Mouse (Mus musculus) heart, embryonic 13.5 days (tissue): Measurements from ENCODE around the gene Rpn1. TPM values are rescaled to one million over a fixed set of nuclear protein-coding genes. Genes with fewer than 3 reads are reported as not detected.
A peak's percentile ranks its signal among the peaks of the same experiment; 100 is the strongest.
"Not testable (repeated sequence)": the region's sequence is repeated elsewhere in the genome, so short reads cannot be mapped to it uniquely, and the experiment has no call there.

Experiments
- ATAC-seq: fragments of 200-750 bp; cut with Nextera tagmentation; 2 replicates; pipeline ENCODE4 v1.8.0; 2017; ENCODE audit warnings: moderate TSS enrichment; ENCODE audit not compliant: insufficient number of reproducible peaks, low FRiP score, low TSS enrichment; ENCODE audit errors: extremely low read depth
- H3K27ac ChIP-seq: fragments of 300-500 bp; sonication (generic); replicated peaks from 2 replicates; pipeline ENCODE4 v1.5.1; 2015; ENCODE audit warnings: moderate library complexity, mild to moderate bottlenecking, inconsistent platforms
- H3K27me3 ChIP-seq: fragments of 300-500 bp; sonication (generic); replicated peaks from 2 replicates; pipeline ENCODE4 v1.6.1; 2015; ENCODE audit warnings: mild to moderate bottlenecking, inconsistent platforms
- H3K36me3 ChIP-seq: fragments of 300-500 bp; sonication (generic); 2 replicates; pipeline ENCODE4 v1.6.1; 2015; ENCODE audit warnings: mild to moderate bottlenecking, inconsistent platforms
- H3K4me1 ChIP-seq: fragments of 300-500 bp; sonication (generic); 2 replicates; pipeline ENCODE4 v1.6.1; 2015; ENCODE audit warnings: inconsistent platforms
- H3K4me2 ChIP-seq: fragments of 300-500 bp; sonication (generic); 2 replicates; pipeline ENCODE4 v1.6.1; 2015; ENCODE audit warnings: inconsistent platforms, mild to moderate bottlenecking, moderate library complexity
- H3K4me3 ChIP-seq: fragments of 300-500 bp; sonication (generic); 2 replicates; pipeline ENCODE4 v1.5.1; 2015; ENCODE audit warnings: moderate library complexity, mild to moderate bottlenecking, inconsistent platforms
- H3K9ac ChIP-seq: fragments of 300-500 bp; sonication (generic); 2 replicates; pipeline ENCODE4 v1.6.1; 2015; ENCODE audit warnings: inconsistent platforms, mild to moderate bottlenecking, moderate library complexity
- H3K9me3 ChIP-seq: fragments of 300-500 bp; sonication (generic); 2 replicates; pipeline ENCODE4 v1.6.1; 2016; ENCODE audit warnings: inconsistent platforms
- WGBS: fragments of 180-500 bp; shearing (Covaris S2); methylation state at CpG from one replicate; pipeline ENCODE4 v1.1.7; 2015; ENCODE audit warnings: mixed read lengths; 5-methylcytosine and 5-hydroxymethylcytosine counted together
- polyA plus RNA-seq: library from polyadenylated mRNA; unstranded; fragments of >200 nt; fragmentation: Nextera tagmentation; extraction: Ambion mirVana; gene quantifications from 2 replicates; pipeline ENCODE4 v1.2.1, GENCODE M21; 2015

The Rpn1 gene
- polyA plus RNA-seq, 1 experiment from 2014 or later = 207 TPM

DNA sequence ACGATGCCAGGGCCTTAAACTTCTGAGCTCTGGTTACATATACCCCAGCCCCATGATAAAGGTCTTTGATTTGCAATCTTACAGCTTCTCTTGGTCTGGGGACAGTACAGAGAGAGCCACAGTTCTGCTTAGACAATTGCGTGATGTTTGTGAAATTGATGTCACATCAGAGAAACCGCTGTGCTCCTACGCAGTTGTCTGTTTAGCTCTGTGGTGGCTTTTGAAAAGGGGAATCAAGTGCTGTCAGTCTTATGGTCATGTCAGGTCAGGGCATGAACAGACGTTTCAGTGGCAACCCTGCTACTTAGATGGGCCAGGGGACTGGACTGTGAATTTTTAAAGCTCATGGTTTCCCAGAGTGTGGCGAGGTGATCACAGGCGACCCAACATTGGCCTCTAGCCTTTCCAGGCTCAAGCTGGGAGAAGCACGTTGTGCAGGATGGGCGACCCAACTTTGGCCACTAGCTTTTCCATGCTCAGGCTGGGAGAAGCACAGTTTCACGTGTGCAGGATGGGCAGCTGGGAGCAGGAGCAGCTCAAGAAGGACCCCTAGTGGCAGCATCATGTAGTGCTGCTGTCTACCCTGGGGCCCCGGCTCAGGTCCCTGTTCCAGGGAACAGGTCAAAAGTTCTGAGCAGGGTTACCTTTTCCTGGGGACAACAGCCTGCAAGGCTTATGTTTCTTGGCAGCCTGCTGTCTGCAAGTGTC is 39.0 kb downstream of the Rpn1 start:
- Histone ChIP-seq H3K27ac (no peak overlapping the region), H3K36me3 (no peaks in the 10 kb centered on the region), H3K4me2 (peak overlapping the region; percentile 61), H3K4me3 (0 out of 2 replicates have a peak overlapping the region, but pooled peaks have one; percentile 16), H3K27me3 (peaks cover 53% of the 10 kb centered on the region), H3K9ac (peak overlapping the region; percentile 58), H3K4me1 (peaks cover 12% of the 10 kb centered on the region), H3K9me3 (no peaks in the 10 kb centered on the region)
- no peak for ATAC-seq
- WGBS = 43% methylated on average over 11 of the region's 11 CpGs

DNA sequence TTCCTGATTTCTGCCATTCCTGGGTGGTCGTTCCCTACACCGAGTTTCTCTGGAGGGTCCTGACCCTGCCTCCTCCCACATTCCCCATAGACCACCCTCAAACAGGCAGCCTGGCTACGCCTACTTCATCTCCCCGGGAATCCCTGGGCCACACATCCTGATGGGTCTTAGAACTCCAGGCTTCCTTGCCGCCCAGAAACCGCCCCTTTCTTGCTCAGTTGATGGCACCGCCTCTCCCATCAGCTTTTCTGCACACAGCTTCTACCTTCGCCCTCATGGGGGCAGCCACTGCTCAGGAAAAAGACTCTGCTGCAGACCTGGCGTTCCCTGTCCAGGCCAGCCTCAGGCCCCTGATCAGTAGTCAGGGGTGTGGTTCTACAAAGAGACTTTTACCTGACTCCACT is 39.6 kb downstream of the Rpn1 start:
- H3K9ac ChIP-seq = peak overlapping the region; percentile 58
- peak overlapping the region; percentile 16; the same call in 1 of the 2 replicates for H3K4me3 ChIP-seq
- WGBS = 1% methylated on average over 9 of the region's 9 CpGs

DNA sequence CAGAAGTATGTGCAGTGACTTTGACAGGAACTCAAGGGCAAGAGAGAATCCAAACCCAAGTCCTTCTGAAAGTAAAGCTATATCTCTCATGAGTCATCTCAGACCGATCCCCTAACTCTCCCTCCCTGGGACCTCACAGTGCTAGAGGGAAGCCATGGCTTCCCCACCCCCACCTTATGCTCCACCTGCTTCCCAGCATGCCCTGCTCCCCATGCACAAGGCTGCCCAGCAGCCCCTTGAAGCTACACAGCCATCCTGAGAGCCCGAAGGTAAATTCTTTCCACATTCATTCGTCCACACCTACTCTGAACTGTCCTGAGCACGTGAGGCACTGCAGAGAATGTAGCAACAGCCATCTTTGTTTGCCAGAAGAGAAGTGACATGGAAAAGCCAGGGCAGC is 40.3 kb downstream of the Rpn1 start:
- 62% methylated on average over 4 of the region's 4 CpGs for WGBS
- ATAC-seq = no peak

More for the DNA sequence above, 39.6 kb downstream of the Rpn1 start:
- Histone ChIP-seq H3K9me3 (no peaks in the 10 kb centered on the region), H3K36me3 (no peaks in the 10 kb centered on the region), H3K27ac (no peak overlapping the region), H3K27me3 (peaks cover 55% of the 10 kb centered on the region), H3K4me1 (peaks cover 12% of the 10 kb centered on the region), H3K4me2 (peak overlapping the region; percentile 61)
- ATAC-seq = no peak; the same call in 1 of the 2 replicates

DNA sequence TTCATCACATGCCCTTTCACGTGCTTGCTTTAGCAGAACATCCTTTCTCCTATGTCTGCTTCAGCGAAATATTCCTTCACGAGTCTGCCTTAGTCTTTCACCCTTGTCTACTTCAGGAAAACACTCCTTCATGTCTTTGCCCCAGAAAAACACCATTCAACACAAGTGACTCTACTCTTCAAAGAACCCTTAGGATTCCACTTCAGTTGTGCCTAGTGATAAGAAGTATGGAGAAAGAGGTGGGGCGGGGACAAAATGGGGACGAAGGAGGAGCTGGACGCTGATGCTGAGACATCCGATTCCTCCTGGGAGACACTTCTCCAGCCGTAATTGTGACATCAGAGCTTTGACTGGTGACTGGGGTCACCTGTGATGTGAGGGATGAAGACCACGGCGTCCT is 41.5 kb downstream of the Rpn1 start:
- not testable (repeated sequence) for H3K9ac ChIP-seq
- peaks cover 72% of the 10 kb centered on the region for H3K27me3 ChIP-seq

More for the DNA sequence above, 40.3 kb downstream of the Rpn1 start:
- peaks cover 62% of the 10 kb centered on the region for H3K27me3 ChIP-seq
- no peaks in the 10 kb centered on the region for H3K9me3 ChIP-seq
- no peak overlapping the region for H3K27ac ChIP-seq
- H3K4me2 ChIP-seq = no peak overlapping the region
- no peak overlapping the region for H3K9ac ChIP-seq
- H3K4me1 ChIP-seq = peaks cover 12% of the 10 kb centered on the region
- H3K4me3 ChIP-seq = no peak overlapping the region
- no peaks in the 10 kb centered on the region for H3K36me3 ChIP-seq

DNA sequence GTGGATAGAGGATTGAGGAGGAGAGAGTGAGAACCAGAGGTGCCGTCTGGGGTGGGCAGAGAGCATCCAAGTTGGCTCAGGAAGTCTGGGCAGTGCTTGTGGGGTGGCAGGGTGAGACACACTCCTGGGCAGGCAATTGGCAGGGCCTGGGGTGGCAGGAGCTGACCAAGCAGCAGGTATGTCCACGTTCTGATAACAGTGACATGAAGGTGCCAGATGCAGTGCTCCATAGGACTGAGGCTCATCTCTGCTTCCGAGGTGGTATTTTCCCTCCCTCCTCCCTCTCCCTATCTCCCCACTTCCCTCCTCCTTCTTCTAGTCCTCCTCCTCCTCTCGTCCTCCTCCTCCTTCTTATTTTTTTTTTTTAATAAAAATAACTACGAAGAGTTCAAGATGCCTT is 47.2 kb downstream of the Rpn1 start:
- 0 out of 2 replicates have a peak overlapping the region, but pooled peaks have one; percentile 15 for H3K9ac ChIP-seq
- H3K36me3 ChIP-seq = no peaks in the 10 kb centered on the region
- H3K4me3 ChIP-seq = peak overlapping the region; percentile 19; the same call in 1 of the 2 replicates
- H3K4me2 ChIP-seq = peak overlapping the region; percentile 59
- H3K9me3 ChIP-seq = no peaks in the 10 kb centered on the region
- no peak overlapping the region for H3K27ac ChIP-seq
- H3K4me1 ChIP-seq = peaks cover 37% of the 10 kb centered on the region
- no peak for ATAC-seq
- 17% methylated on average over 5 of the region's 5 CpGs for WGBS
- H3K27me3 ChIP-seq = peaks cover 85% of the 10 kb centered on the region

More for the DNA sequence above, 41.5 kb downstream of the Rpn1 start:
- not testable (repeated sequence) for H3K9me3 ChIP-seq, H3K4me2 ChIP-seq, H3K27ac ChIP-seq, H3K4me3 ChIP-seq, H3K36me3 ChIP-seq, ATAC-seq
- H3K4me1 ChIP-seq = peaks cover 12% of the 10 kb centered on the region
- WGBS = 82% methylated on average over 10 of the region's 10 CpGs

DNA sequence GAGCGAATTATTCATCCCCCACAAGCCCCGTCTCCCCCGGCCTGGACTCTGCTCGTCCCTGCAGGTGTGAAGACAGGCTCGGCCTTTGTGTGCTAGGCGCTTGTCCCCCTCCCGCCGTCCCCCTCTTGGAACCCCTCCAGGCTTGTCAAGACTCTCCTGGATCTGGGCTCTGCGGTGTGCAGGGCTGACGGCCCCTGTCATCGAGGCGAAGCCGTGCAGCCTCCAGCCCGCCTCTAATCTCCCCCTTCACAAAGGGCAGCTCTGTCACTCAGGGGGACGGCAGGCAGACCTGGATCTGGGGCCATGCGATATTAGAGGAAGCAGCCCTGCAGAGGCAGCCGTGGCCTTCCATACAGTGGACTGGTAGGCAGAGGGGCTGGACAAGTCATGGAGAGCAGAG is 47.8 kb downstream of the Rpn1 start:
- 4% methylated on average over 17 of the region's 17 CpGs for WGBS
- peaks cover 85% of the 10 kb centered on the region for H3K27me3 ChIP-seq
- H3K4me3 ChIP-seq = peak overlapping the region; percentile 19; the same call in 1 of the 2 replicates
- H3K27ac ChIP-seq = no peak overlapping the region; the same call in 1 of the 2 replicates
- H3K36me3 ChIP-seq = no peaks in the 10 kb centered on the region
- H3K9ac ChIP-seq = peak overlapping the region; percentile 15; the same call in 1 of the 2 replicates
- H3K9me3 ChIP-seq = no peaks in the 10 kb centered on the region
- H3K4me2 ChIP-seq = peak overlapping the region; percentile 59
- peaks cover 41% of the 10 kb centered on the region for H3K4me1 ChIP-seq
- peak; percentile 67 for ATAC-seq

DNA sequence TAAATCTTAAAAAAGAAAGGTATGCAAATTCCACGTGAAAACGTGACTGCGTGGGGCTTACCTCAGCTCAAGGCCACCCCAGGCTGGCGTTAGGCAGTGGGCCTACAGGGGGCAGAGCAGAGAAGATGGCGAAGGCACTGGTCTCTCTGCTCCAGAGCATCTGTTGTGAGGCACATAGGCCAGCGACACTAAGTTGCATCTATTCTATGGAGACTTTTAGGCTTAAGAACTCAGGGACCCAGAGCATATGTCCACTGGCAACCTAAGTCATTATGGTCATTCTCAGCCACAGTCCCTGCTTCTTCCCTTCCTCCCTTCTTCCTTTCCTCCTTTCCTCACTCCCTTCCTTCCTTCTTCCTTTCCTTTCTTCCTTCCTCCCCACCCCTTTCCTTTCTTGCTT is 48.8 kb downstream of the Rpn1 start:
- Histone ChIP-seq H3K27ac (no peak overlapping the region), H3K36me3 (no peaks in the 10 kb centered on the region), H3K4me3 (no peak overlapping the region), H3K27me3 (peaks cover 86% of the 10 kb centered on the region), H3K4me2 (no peak overlapping the region), H3K4me1 (peaks cover 41% of the 10 kb centered on the region), H3K9me3 (no peaks in the 10 kb centered on the region), H3K9ac (no peak overlapping the region)
- WGBS = 78% methylated on average over 6 of the region's 6 CpGs
- no peak for ATAC-seq

DNA sequence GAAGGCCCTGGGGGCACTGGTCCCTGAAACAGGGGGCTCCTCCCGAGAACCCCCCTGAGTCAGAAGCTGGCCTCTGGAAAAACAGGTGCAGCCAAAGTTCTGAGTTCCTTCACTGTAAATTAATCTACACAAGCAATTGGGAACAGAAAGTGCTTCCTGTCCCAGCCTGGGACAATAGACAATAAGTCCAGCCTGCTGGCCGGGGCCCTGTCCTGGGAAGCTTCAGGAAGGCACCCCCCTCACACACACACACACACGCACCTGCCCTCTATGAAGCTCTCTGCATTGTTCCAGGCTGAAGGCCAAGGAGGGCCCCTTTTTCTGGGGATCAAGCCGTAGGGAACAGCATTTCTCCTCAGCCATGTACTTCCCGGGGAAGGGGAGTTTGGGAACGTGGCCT is 49.6 kb downstream of the Rpn1 start:
- 0 out of 2 replicates have a peak overlapping the region, but pooled peaks have one; percentile 24 for H3K27ac ChIP-seq
- WGBS = 51% methylated on average over 6 of the region's 6 CpGs
- ATAC-seq = no peak; the same call in 1 of the 2 replicates

DNA sequence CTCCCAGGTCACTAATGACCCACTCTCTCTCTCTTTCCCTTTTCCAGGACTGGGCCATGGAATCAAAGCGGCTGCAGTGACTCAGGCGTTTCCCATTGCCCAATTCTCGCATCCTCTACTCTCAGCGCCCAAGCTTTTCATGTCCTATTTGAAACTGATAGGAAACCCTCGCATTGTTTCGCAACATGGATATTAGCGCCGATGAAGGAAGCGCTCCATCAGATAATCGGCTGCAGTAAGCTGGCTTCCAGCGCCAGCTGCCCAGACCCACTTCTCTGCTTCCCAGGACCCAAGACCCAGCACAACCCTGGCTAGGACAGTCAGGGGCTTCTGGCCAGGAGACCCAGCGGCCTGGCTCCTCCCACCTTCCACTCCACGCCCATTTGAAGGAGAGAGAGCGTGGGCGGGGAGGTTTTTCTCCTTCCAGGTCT is 51.9 kb downstream of the Rpn1 start:
- Histone ChIP-seq H3K36me3 (no peaks in the 10 kb centered on the region), H3K27ac (no peak overlapping the region), H3K27me3 (peaks cover 66% of the 10 kb centered on the region), H3K4me2 (peak overlapping the region; percentile 67), H3K9me3 (no peaks in the 10 kb centered on the region), H3K4me1 (peaks cover 56% of the 10 kb centered on the region), H3K9ac (peak overlapping the region; percentile 64), H3K4me3 (peak overlapping the region; percentile 39)
- 22% methylated on average over 15 of the region's 15 CpGs for WGBS
- ATAC-seq = no peak

More for the DNA sequence above, 49.6 kb downstream of the Rpn1 start:
- no peak overlapping the region for H3K4me3 ChIP-seq
- no peaks in the 10 kb centered on the region for H3K9me3 ChIP-seq
- H3K9ac ChIP-seq = no peak overlapping the region
- peaks cover 41% of the 10 kb centered on the region for H3K4me1 ChIP-seq
- no peak overlapping the region for H3K4me2 ChIP-seq
- no peaks in the 10 kb centered on the region for H3K36me3 ChIP-seq
- H3K27me3 ChIP-seq = peaks cover 85% of the 10 kb centered on the region

DNA sequence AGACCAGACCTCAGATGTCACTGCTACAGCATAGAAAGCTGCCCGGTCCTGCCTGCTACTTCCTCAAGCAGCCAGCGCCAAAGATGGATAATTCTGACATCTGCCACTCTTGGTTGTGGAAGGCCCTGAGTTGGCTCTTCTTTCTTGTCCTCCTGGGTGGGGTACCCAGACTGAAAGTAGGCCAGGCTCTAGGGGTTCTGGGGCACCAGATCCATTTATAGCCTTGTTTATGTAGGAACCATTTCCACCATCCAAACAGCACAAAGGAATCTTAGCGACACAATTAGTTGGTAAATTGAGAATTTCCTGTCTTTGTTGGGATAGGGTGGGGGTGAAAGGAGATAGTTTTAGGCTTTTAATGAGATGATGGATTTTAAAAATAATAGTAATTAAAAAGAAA is 54.2 kb downstream of the Rpn1 start:
- no peaks in the 10 kb centered on the region for H3K36me3 ChIP-seq
- no peak overlapping the region for H3K27ac ChIP-seq
- no peak for ATAC-seq
- no peak overlapping the region for H3K4me2 ChIP-seq
- H3K9me3 ChIP-seq = peaks cover 5% of the 10 kb centered on the region; the same call in 1 of the 2 replicates
- H3K9ac ChIP-seq = no peak overlapping the region
- H3K27me3 ChIP-seq = peaks cover 55% of the 10 kb centered on the region
- H3K4me3 ChIP-seq = no peak overlapping the region
- H3K4me1 ChIP-seq = peaks cover 33% of the 10 kb centered on the region
- WGBS = 66% methylated on average over 3 of the region's 3 CpGs

DNA sequence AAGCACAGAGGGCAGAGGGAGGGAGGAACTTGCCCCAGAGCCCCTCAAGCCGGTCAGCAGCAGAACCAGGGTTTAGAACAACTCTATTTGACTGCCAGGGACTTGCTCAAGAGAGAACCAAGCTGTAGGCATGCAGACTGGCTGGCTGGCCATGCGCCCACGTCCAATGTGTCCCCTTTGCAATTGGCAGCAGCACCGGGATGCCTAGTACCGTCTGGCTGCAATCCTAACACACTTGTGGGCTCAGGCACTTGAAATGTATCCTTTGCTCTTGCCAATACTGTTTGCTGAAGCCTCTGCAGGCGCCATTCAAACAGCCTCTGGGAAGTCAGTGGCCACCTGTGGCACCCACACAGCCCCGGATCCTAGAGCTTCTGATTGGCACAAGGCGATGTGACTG is 56.0 kb downstream of the Rpn1 start:
- H3K9me3 ChIP-seq = peaks cover 5% of the 10 kb centered on the region; the same call in 1 of the 2 replicates
- no peak overlapping the region for H3K4me2 ChIP-seq
- no peak overlapping the region for H3K27ac ChIP-seq
- WGBS = 49% methylated on average over 8 of the region's 8 CpGs
- no peak overlapping the region for H3K9ac ChIP-seq
- peaks cover 28% of the 10 kb centered on the region for H3K4me1 ChIP-seq
- no peak overlapping the region for H3K4me3 ChIP-seq
- no peak for ATAC-seq
- no peaks in the 10 kb centered on the region for H3K36me3 ChIP-seq
- peaks cover 38% of the 10 kb centered on the region for H3K27me3 ChIP-seq
